Mouse (Mus musculus): ENCODE results near the gene Dlg2.

The Dlg2 gene

GRCm38 (mm10) chr7:91457207-91457606 is 980.7 kb downstream of the Dlg2 start:
- peak; percentile 72 to 76 for DNase-seq

DNA sequence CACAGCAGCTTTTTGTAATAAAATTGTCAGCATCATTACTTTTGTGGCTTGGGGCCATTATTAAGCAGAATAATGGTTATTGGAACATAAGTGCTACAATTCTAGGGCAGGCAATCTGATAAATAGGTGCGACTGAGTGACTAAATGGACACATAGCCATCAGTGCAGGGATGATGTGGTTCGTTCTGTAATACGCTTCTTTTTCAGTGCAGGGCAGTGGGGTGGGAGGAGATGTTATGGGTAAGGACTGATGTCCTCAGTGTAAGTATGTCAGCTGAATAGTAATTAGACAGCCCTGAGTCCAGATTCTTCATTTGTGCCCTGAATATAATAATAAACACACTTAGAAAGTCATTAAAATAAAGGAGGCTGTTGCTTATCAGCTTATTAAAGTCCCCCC is 984.9 kb downstream of the Dlg2 start:
- no peak for DNase-seq

- DNase-seq = no peak
Observed at GRCm38 (mm10) chr7:91463256-91463655, 986.8 kb downstream of the Dlg2 start.

GRCm38 (mm10) chr7:91467061-91467460 is 990.6 kb downstream of the Dlg2 start:
- no peak for DNase-seq

DNA sequence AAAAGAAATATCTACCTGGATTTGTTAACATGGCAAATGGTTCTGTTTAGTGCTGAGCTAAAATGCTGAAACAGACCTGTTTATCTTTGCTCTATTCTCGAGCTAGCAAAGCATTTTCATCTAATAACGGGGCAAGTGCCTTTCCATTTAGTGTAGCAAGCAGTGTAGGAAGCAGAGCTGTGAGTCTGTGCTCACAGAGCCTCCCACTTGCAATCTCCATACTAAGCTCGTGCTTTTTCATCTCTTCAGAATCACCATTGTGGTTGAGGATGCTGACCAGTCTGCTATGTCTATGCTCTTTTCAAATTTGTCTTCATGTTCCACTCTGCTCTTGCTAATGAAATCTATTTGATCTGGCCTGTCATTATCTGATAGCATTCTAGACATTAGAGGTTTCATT is 1002.7 kb downstream of the Dlg2 start:
- no peak for DNase-seq

DNA sequence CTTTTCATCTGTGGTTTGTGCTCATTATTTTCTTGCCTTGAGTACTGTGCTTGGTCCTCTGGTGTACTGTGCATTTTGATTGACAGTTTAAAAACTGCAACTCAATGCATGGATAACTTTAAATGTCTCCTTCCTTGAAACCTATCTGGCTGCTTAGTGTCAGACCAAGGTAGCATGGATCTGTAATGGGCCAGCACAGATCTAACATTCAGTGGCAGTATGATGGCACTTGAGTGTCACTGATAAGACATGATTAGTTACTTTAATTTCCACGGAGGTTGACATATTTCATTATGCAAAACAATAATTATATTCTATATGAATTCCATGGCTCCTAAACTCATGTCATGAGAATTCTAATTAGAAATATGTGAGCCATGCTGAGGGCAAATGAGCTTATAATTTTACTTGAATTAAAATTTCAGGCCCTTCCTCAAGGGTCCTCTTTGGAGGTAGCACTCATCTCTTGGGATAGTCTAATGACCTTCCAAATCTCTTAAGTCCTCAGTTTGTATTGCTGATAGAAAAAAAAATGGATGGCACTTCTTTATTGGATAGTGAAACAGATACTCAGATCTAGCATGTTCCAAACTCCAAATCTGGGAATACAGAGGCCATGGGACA is 1005.2 kb downstream of the Dlg2 start:
- no peak for DNase-seq

GRCm38 (mm10) chr7:91493234-91493633 is 1016.8 kb downstream of the Dlg2 start:
- no peak for DNase-seq

DNA sequence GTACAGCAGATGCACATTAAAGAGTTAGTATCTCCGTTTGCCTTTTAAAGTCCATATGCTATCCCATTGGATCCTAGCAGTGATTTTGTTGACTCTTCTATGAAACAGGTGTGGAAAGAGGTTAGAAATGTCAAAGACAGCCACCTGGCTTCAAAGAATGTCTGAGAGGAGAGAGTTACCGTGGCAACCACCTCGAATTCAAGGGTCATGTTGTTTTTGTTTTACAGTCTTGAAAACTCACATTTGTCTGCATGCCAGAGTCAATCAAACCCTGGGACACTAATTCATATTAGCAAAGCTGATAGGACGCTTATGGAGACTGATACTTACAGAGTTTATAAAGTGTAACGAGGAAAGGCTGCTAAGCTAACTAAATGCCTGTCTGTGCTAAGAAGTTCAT is 1019.1 kb downstream of the Dlg2 start:
- DNase-seq = no peak

DNA sequence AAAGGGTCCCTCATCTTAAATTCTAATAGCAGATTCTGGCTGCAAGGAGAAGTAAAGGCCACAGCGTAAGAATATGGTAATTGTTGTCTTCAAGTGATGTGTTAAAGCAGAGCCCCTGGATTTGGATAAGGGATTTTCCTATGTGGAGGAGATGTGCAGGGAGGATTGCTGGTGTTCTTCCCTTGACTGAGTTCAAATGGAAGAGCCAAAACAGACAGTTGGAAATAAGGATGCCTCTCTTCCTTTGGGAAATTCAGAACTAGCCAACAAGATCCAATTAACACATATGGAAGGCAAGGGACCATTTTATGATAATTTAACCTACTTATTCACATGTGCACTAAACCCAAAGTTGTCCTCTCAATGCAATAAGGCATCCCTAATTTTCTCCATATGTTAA is 1034.6 kb downstream of the Dlg2 start:
- no peak for DNase-seq

- peak; percentile 3 to 4 for DNase-seq
Observed at GRCm38 (mm10) chr7:91514445-91514844, 1038.0 kb downstream of the Dlg2 start.

DNA sequence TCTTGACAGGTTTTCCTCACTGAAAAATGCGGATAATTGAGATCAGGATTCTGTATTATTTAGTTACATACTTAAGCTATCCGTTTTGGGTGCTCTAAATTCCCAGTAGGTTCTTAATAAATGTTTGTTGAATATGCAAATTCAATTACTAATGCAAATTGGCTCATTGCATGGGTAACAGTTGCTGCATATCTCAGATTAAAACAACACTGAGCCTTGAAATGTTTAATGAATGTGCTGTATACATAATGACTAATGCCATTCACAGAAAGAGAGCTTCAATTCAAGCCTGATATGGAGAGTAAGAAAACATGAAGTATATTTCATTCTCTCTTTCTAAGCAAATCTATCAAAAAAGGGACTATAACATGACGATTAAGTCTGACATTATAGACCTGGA is 1039.8 kb downstream of the Dlg2 start:
- no peak for DNase-seq

- DNase-seq = no peak
Observed at GRCm38 (mm10) chr7:91525859-91526258, 1049.4 kb downstream of the Dlg2 start.

GRCm38 (mm10) chr7:91542597-91543285 is 1066.3 kb downstream of the Dlg2 start:
- peak; percentile 43 to 52 for DNase-seq

DNA sequence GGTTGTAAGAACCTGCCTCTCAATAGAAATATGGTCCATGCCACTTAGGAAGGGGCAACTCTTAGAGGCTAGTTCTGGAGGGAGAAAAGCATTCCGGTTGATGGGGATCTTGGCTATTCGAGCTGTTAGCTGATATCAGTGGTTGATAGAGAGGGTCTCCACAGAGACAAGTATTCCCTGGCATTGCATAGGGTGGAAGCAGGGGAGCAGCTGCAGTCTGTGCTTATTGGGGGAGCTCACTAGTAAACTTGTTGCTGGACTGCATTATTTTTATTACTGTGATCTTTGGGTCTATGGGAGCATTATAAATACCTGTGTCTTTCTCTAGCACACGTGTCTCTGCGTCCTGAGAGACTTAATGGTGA is 1066.8 kb downstream of the Dlg2 start:
- no peak for DNase-seq

- DNase-seq = no peak
Observed at GRCm38 (mm10) chr7:91544600-91544999, 1068.1 kb downstream of the Dlg2 start.

- DNase-seq = no peak
Observed at GRCm38 (mm10) chr7:91548796-91549195, 1072.3 kb downstream of the Dlg2 start.

GRCm38 (mm10) chr7:91557582-91557981 is 1081.1 kb downstream of the Dlg2 start:
- no peak for DNase-seq

- DNase-seq = no peak
Observed at GRCm38 (mm10) chr7:91567423-91567822, 1091.0 kb downstream of the Dlg2 start.

GRCm38 (mm10) chr7:91570969-91571368 is 1094.5 kb downstream of the Dlg2 start:
- DNase-seq = no peak

GRCm38 (mm10) chr7:91572666-91573065 is 1096.2 kb downstream of the Dlg2 start:
- peak; percentile 84 to 87 for DNase-seq

DNA sequence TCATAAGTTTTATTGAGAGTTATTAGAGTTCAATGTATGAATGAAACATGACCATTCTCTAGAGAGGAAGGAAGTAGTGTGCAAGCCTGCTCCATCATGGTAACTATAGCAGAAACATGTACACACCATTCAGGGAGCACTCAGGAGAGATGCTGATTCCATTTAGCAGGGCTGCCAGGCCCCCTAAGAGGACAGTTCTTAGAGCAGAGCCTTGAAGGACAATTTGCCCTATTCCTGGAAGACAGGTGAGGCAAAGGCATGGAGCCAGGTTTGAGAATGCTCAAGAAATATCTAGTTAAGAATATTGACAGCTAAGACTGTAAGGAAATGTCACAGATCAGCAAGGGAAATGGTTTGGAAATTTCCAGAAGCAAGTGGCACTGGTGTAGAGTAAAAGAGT is 1096.8 kb downstream of the Dlg2 start:
- peak in 1 of 2 experiments; percentile 19 for DNase-seq

GRCm38 (mm10) chr7:91576216-91576615 is 1099.7 kb downstream of the Dlg2 start:
- peak; percentile 47 to 51 for DNase-seq

DNA sequence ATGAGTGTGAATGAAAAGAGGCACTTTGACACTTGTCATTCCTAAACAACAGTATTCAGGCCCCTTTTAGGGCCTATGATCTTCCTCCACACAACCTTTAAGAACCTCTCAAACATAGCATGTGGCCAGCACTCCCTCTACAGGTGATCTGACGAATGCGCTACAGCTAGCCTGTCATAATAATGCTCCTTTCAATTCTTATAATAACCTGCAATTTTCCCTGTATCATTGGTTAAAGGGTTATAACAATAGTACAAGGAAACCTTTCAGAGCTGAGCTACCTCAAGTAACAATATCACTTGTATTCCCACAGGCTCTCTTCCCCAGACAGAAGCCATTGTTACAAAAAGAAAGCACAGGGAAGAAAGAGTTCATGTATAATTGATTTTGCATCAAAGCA is 1105.7 kb downstream of the Dlg2 start:
- peak in 1 of 2 experiments; percentile 18 for DNase-seq

DNA sequence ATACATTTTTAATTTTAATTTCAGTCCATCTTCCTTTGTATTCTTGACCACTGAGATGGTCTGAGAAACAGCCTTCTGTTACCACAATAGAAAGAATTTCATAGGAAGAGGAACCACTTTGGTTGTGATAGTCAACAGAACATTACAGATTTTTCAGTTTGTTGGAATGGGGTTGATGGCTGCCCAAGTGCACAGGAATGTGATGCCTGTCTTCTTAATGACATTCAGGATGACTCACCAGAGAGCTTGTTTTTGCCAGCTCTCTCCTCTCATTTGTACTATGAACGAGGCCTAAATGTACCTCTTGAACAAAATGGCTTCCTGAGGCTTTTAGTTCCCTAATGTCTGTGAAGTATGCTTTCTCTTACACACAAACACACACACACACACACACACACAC is 1107.1 kb downstream of the Dlg2 start:
- DNase-seq = no peak
